Mouse (Mus musculus): Measurements from ENCODE around the gene Mvk. TPM values are rescaled to one million over a fixed set of nuclear protein-coding genes. Genes with fewer than 3 reads are reported as not detected.

The Mvk gene
- polyA plus RNA-seq, 1 experiment from 2014 or later: 63.8 TPM

- 96% methylated on average over 8 of the region's 8 CpGs for WGBS
- no peak for ATAC-seq (replicated peaks)
- H3K27me3 ChIP-seq (replicated peaks): no peaks in the 10 kb centered on the region
- H3K27ac ChIP-seq: no peak overlapping the region
- no peaks in the 10 kb centered on the region for H3K36me3 ChIP-seq (replicated peaks)
- no peak overlapping the region for H3K4me3 ChIP-seq
- no peaks in the 10 kb centered on the region for H3K4me1 ChIP-seq
- 0 out of 2 replicates have a peak, but pooled peaks cover 3% of the 10 kb centered on the region for H3K9me3 ChIP-seq
- H3K9ac ChIP-seq: no peak overlapping the region
- H3K4me2 ChIP-seq: no peak overlapping the region
Observed at GRCm38 (mm10) chr5:114490241-114490640, 46.2 kb downstream of the Mvk start.

- H3K4me1 ChIP-seq: no peaks in the 10 kb centered on the region
- H3K27ac ChIP-seq: no peak overlapping the region
- H3K27me3 ChIP-seq (replicated peaks): no peaks in the 10 kb centered on the region
- no peak overlapping the region for H3K4me2 ChIP-seq
- H3K4me3 ChIP-seq: no peak overlapping the region
- H3K9ac ChIP-seq: no peak overlapping the region
- ATAC-seq (replicated peaks): no peak
- no peaks in the 10 kb centered on the region for H3K36me3 ChIP-seq (replicated peaks)
- 29% methylated on average over 1 of the region's 1 CpGs for WGBS
- H3K9me3 ChIP-seq: 0 out of 2 replicates have a peak, but pooled peaks cover 3% of the 10 kb centered on the region
Observed at GRCm38 (mm10) chr5:114494761-114495160, 50.7 kb downstream of the Mvk start.

- no peak overlapping the region for H3K4me3 ChIP-seq
Observed at GRCm38 (mm10) chr5:114501252-114501651, 57.2 kb downstream of the Mvk start.

GRCm38 (mm10) chr5:114504826-114505225 is 60.8 kb downstream of the Mvk start:
- Histone ChIP-seq H3K27me3 (replicated peaks) (no peaks in the 10 kb centered on the region), H3K4me2 (no peak overlapping the region), H3K9ac (no peak overlapping the region), H3K27ac (no peak overlapping the region), H3K36me3 (replicated peaks) (no peaks in the 10 kb centered on the region), H3K4me1 (no peaks in the 10 kb centered on the region), H3K9me3 (no peaks in the 10 kb centered on the region), H3K4me3 (no peak overlapping the region)
- ATAC-seq (replicated peaks): no peak
- WGBS: 76% methylated on average over 6 of the region's 6 CpGs

More at GRCm38 (mm10) chr5:114501252-114501651, 57.2 kb downstream of the Mvk start:
- Histone ChIP-seq H3K9ac (no peak overlapping the region), H3K27me3 (replicated peaks) (no peaks in the 10 kb centered on the region), H3K36me3 (replicated peaks) (no peaks in the 10 kb centered on the region), H3K4me1 (no peaks in the 10 kb centered on the region), H3K27ac (no peak overlapping the region), H3K9me3 (no peaks in the 10 kb centered on the region), H3K4me2 (no peak overlapping the region)
- no peak for ATAC-seq (replicated peaks)
- WGBS: 82% methylated on average over 9 of the region's 9 CpGs

GRCm38 (mm10) chr5:114505260-114506085 is 61.4 kb downstream of the Mvk start:
- H3K4me2 ChIP-seq: no peak overlapping the region
- no peak overlapping the region for H3K9ac ChIP-seq
- no peak for ATAC-seq (replicated peaks)
- no peaks in the 10 kb centered on the region for H3K4me1 ChIP-seq
- no peak overlapping the region for H3K4me3 ChIP-seq
- H3K27me3 ChIP-seq (replicated peaks): no peaks in the 10 kb centered on the region
- H3K36me3 ChIP-seq (replicated peaks): no peaks in the 10 kb centered on the region
- no peak overlapping the region for H3K27ac ChIP-seq
- 75% methylated on average over 14 of the region's 14 CpGs for WGBS
- H3K9me3 ChIP-seq: no peaks in the 10 kb centered on the region

- WGBS: 70% methylated on average over 12 of the region's 12 CpGs
- no peak for ATAC-seq (replicated peaks)
- no peak overlapping the region for H3K4me2 ChIP-seq
- H3K9me3 ChIP-seq: no peaks in the 10 kb centered on the region
- no peaks in the 10 kb centered on the region for H3K36me3 ChIP-seq (replicated peaks)
- peaks cover 2% of the 10 kb centered on the region; the same call in 1 of the 2 replicates for H3K27me3 ChIP-seq (replicated peaks)
- H3K4me3 ChIP-seq: no peak overlapping the region
- H3K9ac ChIP-seq: no peak overlapping the region
- no peaks in the 10 kb centered on the region for H3K4me1 ChIP-seq
- no peak overlapping the region for H3K27ac ChIP-seq
Observed at GRCm38 (mm10) chr5:114507394-114507793, 63.3 kb downstream of the Mvk start.

- H3K4me1 ChIP-seq: peaks cover 3% of the 10 kb centered on the region; the same call in 1 of the 2 replicates
- no peak overlapping the region for H3K4me3 ChIP-seq
- no peak overlapping the region for H3K4me2 ChIP-seq
- H3K27ac ChIP-seq: no peak overlapping the region
- H3K9ac ChIP-seq: no peak overlapping the region
- no peak for ATAC-seq (replicated peaks)
- no peaks in the 10 kb centered on the region for H3K9me3 ChIP-seq
- whole genome bisulfite sequencing: 63% methylated on average over 4 of the region's 4 CpGs
- no peaks in the 10 kb centered on the region for H3K36me3 ChIP-seq (replicated peaks)
- peaks cover 3% of the 10 kb centered on the region; the same call in 1 of the 2 replicates for H3K27me3 ChIP-seq (replicated peaks)
Observed at GRCm38 (mm10) chr5:114507964-114508363, 63.9 kb downstream of the Mvk start.

- no peak overlapping the region for H3K27ac ChIP-seq
- peaks cover 18% of the 10 kb centered on the region for H3K4me1 ChIP-seq
- no peak overlapping the region for H3K4me3 ChIP-seq
- ATAC-seq (replicated peaks): no peak
- H3K4me2 ChIP-seq: no peak overlapping the region
- no peaks in the 10 kb centered on the region for H3K9me3 ChIP-seq
- H3K9ac ChIP-seq: no peak overlapping the region
- no peaks in the 10 kb centered on the region for H3K36me3 ChIP-seq (replicated peaks)
- 79% methylated on average over 7 of the region's 7 CpGs for WGBS
- H3K27me3 ChIP-seq (replicated peaks): peaks cover 7% of the 10 kb centered on the region; the same call in 1 of the 2 replicates
Observed at GRCm38 (mm10) chr5:114509461-114509860, 65.4 kb downstream of the Mvk start.

Small RNA genes within 50 kb of the gene (microRNA-seq; reads per million reads assigned to microRNA genes)
- not detected for gene Mir7027

Other genes with a start within 250 kb of the Mvk start
- 0.88 and 0.89 TPM in 2 replicates for gene Foxn4, start 170.5 kb upstream of the Mvk start, polyA plus RNA-seq (2015; fragmentation: Nextera tagmentation; extraction: Ambion mirVana)
- 0.69 and 1.1 TPM in 2 replicates for gene Myo1h, start 155.1 kb upstream of the Mvk start, polyA plus RNA-seq (2015; fragmentation: Nextera tagmentation; extraction: Ambion mirVana)
- 80.7 and 82.7 TPM in 2 replicates for gene Kctd10, start 63.8 kb upstream of the Mvk start, polyA plus RNA-seq (2015; fragmentation: Nextera tagmentation; extraction: Ambion mirVana)
- gene Ube3b, start 63.7 kb upstream of the Mvk start, polyA plus RNA-seq (2015; fragmentation: Nextera tagmentation; extraction: Ambion mirVana): 41.3 and 41.4 TPM in 2 replicates
- gene Mmab, start 209 bp upstream of the Mvk start, polyA plus RNA-seq (2015; fragmentation: Nextera tagmentation; extraction: Ambion mirVana): 31.6 and 32.8 TPM in 2 replicates
- 7.1 and 8.1 TPM in 2 replicates for gene Fam222a, start 123.7 kb downstream of the Mvk start, polyA plus RNA-seq (2015; fragmentation: Nextera tagmentation; extraction: Ambion mirVana)
- gene Trpv4, start 214.2 kb downstream of the Mvk start, polyA plus RNA-seq (2015; fragmentation: Nextera tagmentation; extraction: Ambion mirVana): 0.69 and 0.92 TPM in 2 replicates
- 34.5 and 39.1 TPM in 2 replicates for gene Gltp, start 246.7 kb downstream of the Mvk start, polyA plus RNA-seq (2015; fragmentation: Nextera tagmentation; extraction: Ambion mirVana)

Measured in midbrain, embryonic 15.5 days (tissue).